Mouse (Mus musculus) thymus, adult 2 months (tissue): Measurements from ENCODE around the gene Efnb3. TPM values are rescaled to one million over a fixed set of nuclear protein-coding genes. Genes with fewer than 3 reads are reported as not detected.

Experiments used
- DNase-seq: peaks from one replicate; pipeline ENCODE4 v3.0.0; 2021
- H3K27ac ChIP-seq: fragments of 200-500 bp; 2 replicates; pipeline ENCODE4 v1.5.1; 2012; ENCODE audit warnings: low read length, control low read depth; ENCODE audit not compliant: control insufficient read depth, insufficient read depth
- H3K27me3 ChIP-seq: fragments of 200-500 bp; 2 replicates; pipeline ENCODE4 v1.6.1; 2012; ENCODE audit warnings: mild to moderate bottlenecking, low read length, moderate library complexity, mixed read lengths; ENCODE audit not compliant: control insufficient read depth, insufficient read depth
- H3K36me3 ChIP-seq: fragments of 200-500 bp; 2 replicates; pipeline ENCODE4 v1.6.1; 2012; ENCODE audit warnings: mild to moderate bottlenecking, low read length, moderate library complexity; ENCODE audit not compliant: control insufficient read depth, insufficient read depth
- H3K4me1 ChIP-seq: fragments of 200-500 bp; replicated peaks from 2 replicates; pipeline ENCODE4 v1.6.1; 2012; ENCODE audit warnings: low read length; ENCODE audit not compliant: control insufficient read depth, insufficient read depth
- H3K4me3 ChIP-seq: fragments of 200-500 bp; 2 replicates; pipeline ENCODE4 v1.5.1; 2012; ENCODE audit warnings: mild to moderate bottlenecking, low read length, control low read depth, moderate library complexity; ENCODE audit not compliant: control insufficient read depth, insufficient read depth
- CTCF ChIP-seq: fragments of 200-500 bp; IDR thresholded peaks from 2 replicates; pipeline ENCODE4 v1.5.1; 2012; ENCODE audit warnings: mild to moderate bottlenecking, control low read depth, low read length, moderate library complexity, borderline replicate concordance; ENCODE audit not compliant: control insufficient read depth, poor library complexity, insufficient read depth; ENCODE audit errors: extremely low read depth
- POLR2A ChIP-seq: fragments of 200-500 bp; IDR thresholded peaks from 2 replicates; pipeline ENCODE4 v1.6.1; 2012; ENCODE audit warnings: mild to moderate bottlenecking, low read length, control low read depth, moderate library complexity; ENCODE audit not compliant: control insufficient read depth, poor library complexity, insufficient read depth; ENCODE audit errors: extremely low read depth
- WGBS: fragments of 180-500 bp; shearing (Covaris S2); methylation state at CpG from one replicate; pipeline ENCODE4 v1.1.7; 2018; 5-methylcytosine and 5-hydroxymethylcytosine counted together
- polyA plus RNA-seq: library from polyadenylated mRNA; depleted of rRNA; stranded (reverse); fragments of >200 nt; gene quantifications from 2 replicates; pipeline ENCODE4 v1.2.3, GENCODE M21; 2012

The Efnb3 gene
- polyA plus RNA-seq, 1 experiment, result 8.7 TPM

GRCm38 (mm10) chr11:69585718-69586325 lies 25.8 kb upstream of the Efnb3 start:
- no peaks in the 10 kb centered on the region for H3K27me3 ChIP-seq
- no peak overlapping the region for H3K27ac ChIP-seq
- H3K4me1 ChIP-seq, result peaks cover 2% of the 10 kb centered on the region
- H3K4me3 ChIP-seq, result no peak overlapping the region
- TF ChIP-seq POLR2A (no peak), CTCF (no peak)
- 77% methylated on average over 7 of the region's 7 CpGs for WGBS
- DNase-seq, result no peak
- peaks cover 44% of the 10 kb centered on the region for H3K36me3 ChIP-seq

GRCm38 (mm10) chr11:69584937-69585336 lies 24.9 kb upstream of the Efnb3 start:
- WGBS, result 97% methylated on average over 13 of the region's 13 CpGs
- DNase-seq, result no peak
- TF ChIP-seq CTCF (no peak), POLR2A (no peak)
- Histone ChIP-seq H3K27ac (no peak overlapping the region), H3K27me3 (no peaks in the 10 kb centered on the region), H3K36me3 (peaks cover 35% of the 10 kb centered on the region), H3K4me1 (peaks cover 2% of the 10 kb centered on the region), H3K4me3 (no peak overlapping the region)

- no peak for DNase-seq
- no peaks in the 10 kb centered on the region for H3K27me3 ChIP-seq
- no peak overlapping the region for H3K4me3 ChIP-seq
- H3K36me3 ChIP-seq, result peaks cover 26% of the 10 kb centered on the region
- TF ChIP-seq POLR2A (no peak), CTCF (no peak)
- no peak overlapping the region for H3K27ac ChIP-seq
- H3K4me1 ChIP-seq, result peaks cover 2% of the 10 kb centered on the region
- WGBS, result 84% methylated on average over 7 of the region's 7 CpGs
These were observed 24.0 kb upstream of the Efnb3 start for GRCm38 (mm10) chr11:69584008-69584407.

- 76% methylated on average over 9 of the region's 9 CpGs for WGBS
- Histone ChIP-seq H3K4me3 (no peak overlapping the region), H3K27me3 (no peaks in the 10 kb centered on the region), H3K36me3 (peaks cover 9% of the 10 kb centered on the region), H3K4me1 (peaks cover 16% of the 10 kb centered on the region), H3K27ac (no peak overlapping the region)
- TF ChIP-seq CTCF (no peak), POLR2A (no peak)
- no peak for DNase-seq
These were observed 22.3 kb upstream of the Efnb3 start for GRCm38 (mm10) chr11:69582230-69582805.

- H3K27me3 ChIP-seq, result no peaks in the 10 kb centered on the region
- no peak overlapping the region for H3K27ac ChIP-seq
- TF ChIP-seq CTCF (no peak), POLR2A (no peak)
- DNase-seq, result no peak
- peaks cover 4% of the 10 kb centered on the region for H3K36me3 ChIP-seq
- peak overlapping the region; percentile 95; the same call in 1 of the 2 replicates for H3K4me3 ChIP-seq
- WGBS, result 5% methylated on average over 8 of the region's 8 CpGs
- H3K4me1 ChIP-seq, result peaks cover 20% of the 10 kb centered on the region
These were observed 21.8 kb upstream of the Efnb3 start for GRCm38 (mm10) chr11:69581814-69582213.

GRCm38 (mm10) chr11:69581147-69581688 lies 21.2 kb upstream of the Efnb3 start:
- H3K36me3 ChIP-seq, result no peaks in the 10 kb centered on the region
- no peaks in the 10 kb centered on the region for H3K27me3 ChIP-seq
- peaks cover 21% of the 10 kb centered on the region for H3K4me1 ChIP-seq
- H3K27ac ChIP-seq, result peak overlapping the region; percentile 98
- no peak; the same call in 1 of the 2 replicates for TF ChIP-seq CTCF
- 0 out of 2 replicates have a peak, but pooled peaks have one; percentile 43 for TF ChIP-seq POLR2A
- DNase-seq, result peak; percentile 89
- H3K4me3 ChIP-seq, result peak overlapping the region; percentile 95
- WGBS, result under 1% methylated on average over 36 of the region's 36 CpGs
